Mouse (Mus musculus) inflammation-experienced regulatory T-cells (primary cell): ENCODE measurements around the gene Bmp3. TPM values are rescaled to one million over a fixed set of nuclear protein-coding genes. Genes with fewer than 3 reads are reported as not detected.

Source experiments
- polyA plus RNA-seq, 2 experiments: library from polyadenylated mRNA; unstranded; fragments of 100-300 nt; shearing (Covaris generic); gene quantifications; one replicate each; pipeline ENCODE4 v1.2.1; 2017

Gene Bmp3
- polyA plus RNA-seq = 1 to 10 TPM in 1 of 2 experiments, under 1 TPM in 1; 0.13 to 1.0 TPM

DNA sequence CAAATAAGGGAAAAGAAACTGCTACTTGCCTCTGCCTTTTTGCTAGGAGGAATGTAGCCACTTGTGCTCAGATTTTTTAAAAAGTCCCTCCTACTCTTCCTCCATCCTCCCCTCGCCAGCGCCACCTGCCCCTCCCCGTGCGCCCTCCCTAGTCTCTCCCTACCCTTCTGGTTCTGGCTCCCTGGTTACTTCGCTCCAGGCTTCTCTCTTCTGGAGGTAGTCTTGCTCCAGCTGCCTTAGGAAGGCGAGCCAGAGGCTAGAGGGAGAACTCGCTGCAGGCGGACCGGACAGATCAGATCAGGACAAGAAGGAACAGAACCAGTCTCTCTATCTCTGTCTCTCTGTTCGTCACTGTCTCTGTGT, at the start of gene Bmp3:
Gene Bmp3, plus strand, starts transcription at position 152 of the 363 bp plus-strand sequence.

Other genes starting within 250 kb of the Bmp3 start
- under 1 TPM; 0.37 TPM for gene Prkg2, start 182.9 kb downstream of the Bmp3 start, polyA plus RNA-seq